Mouse (Mus musculus) mouse trophoblast stem cell (cell line): ENCODE results near the gene Itgb5.

Source experiments
- in situ Hi-C, 2 experiments: fragments of 300-500 bp; cut with MseI, MboI; formaldehyde crosslinking; loops; 2 replicates in 1 of 2; 3 replicates in 1 of 2; pipeline ENCODE4 v1.15.1; 2025

Gene Itgb5

GRCm38 (mm10) chr16:33878041-33878783, 48.7 kb downstream of the Itgb5 start:
- in situ Hi-C loops, result no loop called here

- in situ Hi-C loops, result no loop called here
These were observed 49.6 kb downstream of the Itgb5 start for GRCm38 (mm10) chr16:33879031-33879430.

- in situ Hi-C loops, result no loop called here
These were observed 50.1 kb downstream of the Itgb5 start for GRCm38 (mm10) chr16:33879556-33879955.

GRCm38 (mm10) chr16:33880765-33881164, 51.3 kb downstream of the Itgb5 start:
- in situ Hi-C loops, result no loop called here

GRCm38 (mm10) chr16:33882540-33882939, 53.1 kb downstream of the Itgb5 start:
- in situ Hi-C loops, result no loop called here

GRCm38 (mm10) chr16:33883046-33883975, 53.8 kb downstream of the Itgb5 start:
- in situ Hi-C loops, result no loop called here

GRCm38 (mm10) chr16:33884201-33884600, 54.7 kb downstream of the Itgb5 start:
- in situ Hi-C loops, result no loop called here

DNA sequence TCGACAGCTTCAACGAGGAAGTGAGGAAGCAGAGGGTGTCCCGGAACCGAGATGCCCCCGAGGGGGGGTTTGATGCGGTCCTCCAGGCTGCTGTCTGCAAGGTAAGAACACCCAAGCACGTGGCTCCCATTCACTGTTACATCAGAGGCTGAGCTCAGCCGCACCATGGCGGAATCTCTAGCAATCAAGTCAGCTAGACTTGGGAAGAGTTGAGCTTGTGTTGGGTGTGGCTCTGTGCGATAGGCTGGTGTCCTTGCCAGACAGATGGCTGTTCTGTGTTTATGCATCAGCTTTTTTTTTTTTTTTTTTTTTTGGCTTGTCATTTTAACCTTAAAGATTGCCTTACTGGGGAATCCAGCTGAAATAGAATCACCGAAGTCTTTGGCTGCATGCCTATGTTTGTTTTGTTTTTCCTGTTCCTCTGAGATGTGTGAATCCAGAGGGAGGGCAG, 55.6 kb downstream of the Itgb5 start:
- in situ Hi-C loops, result no loop called here

DNA sequence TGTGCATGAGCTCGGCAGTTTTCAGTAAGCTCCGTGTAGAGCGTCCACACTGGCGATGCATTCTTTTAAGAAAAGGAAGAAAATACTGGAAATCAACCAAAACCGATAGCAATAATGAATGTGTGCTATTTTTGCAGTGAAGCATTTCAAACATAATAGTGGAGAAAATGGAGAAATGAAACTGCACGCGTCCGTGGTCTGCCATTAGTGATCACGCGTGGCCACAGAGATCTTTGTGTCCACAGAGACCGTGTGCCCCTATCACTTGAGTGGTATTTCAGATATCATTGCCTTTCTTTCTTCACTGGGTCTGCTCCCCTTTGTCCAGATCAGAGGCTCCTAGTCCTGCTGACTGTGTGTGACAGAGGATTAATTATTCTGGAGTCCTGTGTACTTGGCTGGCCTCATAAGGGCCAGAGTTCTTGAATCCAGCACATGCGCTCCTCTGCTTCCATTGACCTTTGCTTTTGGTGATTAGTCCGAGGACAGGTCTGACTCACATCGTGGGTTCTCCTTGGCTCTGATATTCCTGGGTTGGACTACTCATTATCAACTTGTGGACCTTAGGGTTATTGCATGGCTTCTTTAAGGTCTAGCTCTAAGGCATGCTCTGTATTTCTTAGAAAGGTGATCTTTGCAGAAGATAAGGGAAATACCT, 56.3 kb downstream of the Itgb5 start:
- in situ Hi-C loops, result no loop called here

- in situ Hi-C loops, result no loop called here
These were observed 57.2 kb downstream of the Itgb5 start for GRCm38 (mm10) chr16:33886665-33887064.

DNA sequence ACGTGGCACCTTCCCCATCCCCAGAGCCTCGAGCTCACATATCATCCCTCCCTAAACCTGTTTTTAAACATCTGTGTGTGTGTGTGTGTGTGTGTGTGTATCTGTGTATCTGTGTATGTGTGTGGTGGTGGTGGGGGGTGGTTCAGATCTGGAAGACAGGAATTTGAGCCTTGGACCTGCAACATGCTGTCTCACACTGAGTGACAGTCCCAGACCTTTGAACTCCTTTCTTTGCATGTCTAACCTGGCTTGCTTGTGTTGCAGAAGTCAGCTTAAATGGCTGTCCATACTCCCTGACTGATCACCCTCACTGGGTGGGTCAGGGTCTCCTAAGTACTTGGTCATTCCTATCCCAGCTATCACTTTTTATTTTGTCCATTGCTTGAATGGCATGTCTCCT, 58.5 kb downstream of the Itgb5 start:
- in situ Hi-C loops, result no loop called here

DNA sequence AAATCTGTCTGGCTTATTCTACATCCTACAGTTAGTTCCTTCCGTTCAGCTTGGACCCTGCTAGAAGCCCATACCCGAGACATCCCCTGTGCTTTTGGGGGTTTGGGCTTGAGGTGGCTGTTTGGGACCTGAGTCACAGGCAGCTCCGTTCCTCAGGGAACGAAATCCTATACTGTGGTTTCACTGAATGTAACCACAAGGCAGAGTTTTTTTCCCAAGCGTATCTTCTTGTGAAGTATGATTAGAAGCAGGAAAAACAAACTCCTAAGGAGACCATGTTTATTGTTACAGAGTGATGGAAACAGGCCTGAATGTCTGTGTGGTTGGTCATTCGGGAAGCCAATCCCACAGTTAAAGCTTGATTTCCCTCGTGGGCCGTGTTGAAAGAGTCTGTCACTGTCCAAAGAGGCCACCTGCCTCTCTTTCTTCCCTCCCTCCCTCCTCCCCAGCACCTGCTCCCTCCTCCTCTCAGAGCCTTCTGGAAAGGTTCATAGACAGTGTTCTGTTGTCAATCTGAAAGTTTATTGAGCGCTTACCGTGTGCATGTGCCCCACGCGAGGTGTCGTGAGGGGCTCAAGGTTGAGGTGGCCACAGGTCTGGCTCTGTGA, 59.6 kb downstream of the Itgb5 start:
- in situ Hi-C loops, result no loop called here

DNA sequence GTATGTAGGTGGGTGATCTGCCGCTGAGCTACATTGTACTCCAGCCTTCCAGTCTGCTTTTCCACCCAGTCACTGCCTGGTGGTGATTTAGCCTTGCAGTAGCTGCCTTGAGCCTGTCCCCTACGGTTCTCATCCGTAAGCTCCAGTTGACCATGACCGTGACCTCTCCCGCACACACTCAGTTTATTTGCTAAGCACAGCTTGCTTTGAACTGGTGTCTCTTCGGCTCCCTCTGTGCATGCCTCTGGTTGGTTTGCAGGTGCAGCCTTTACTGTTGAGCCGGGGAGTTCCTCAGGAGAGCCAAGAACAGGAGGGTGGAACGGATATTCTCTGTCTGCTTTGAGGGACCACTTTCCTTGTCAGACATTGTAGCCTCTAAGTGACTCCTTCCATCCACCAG, 61.6 kb downstream of the Itgb5 start:
- in situ Hi-C loops, result no loop called here

GRCm38 (mm10) chr16:33891561-33892281, 62.3 kb downstream of the Itgb5 start:
- in situ Hi-C loops, result no loop called here

DNA sequence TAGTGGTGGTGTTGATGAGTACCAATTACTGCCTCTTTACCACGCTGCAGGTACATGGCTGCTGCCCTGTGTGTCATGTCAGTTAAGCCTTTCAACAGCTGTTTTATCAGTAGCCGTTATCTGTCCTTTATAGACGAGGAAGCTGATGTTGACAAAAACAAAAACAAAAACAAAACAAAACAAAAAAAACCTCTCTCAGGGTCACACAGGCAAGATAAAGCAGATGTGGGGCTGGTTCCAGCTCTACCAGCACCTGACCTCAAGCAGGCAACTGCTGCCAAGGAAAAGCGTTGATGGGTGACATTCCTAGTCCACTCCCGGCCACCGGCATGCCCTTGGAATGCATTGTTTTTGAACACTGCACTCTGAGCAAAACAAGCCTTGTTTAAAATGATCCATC, 63.1 kb downstream of the Itgb5 start:
- in situ Hi-C loops, result no loop called here

- in situ Hi-C loops, result no loop called here
These were observed 64.3 kb downstream of the Itgb5 start for GRCm38 (mm10) chr16:33893796-33894195.

DNA sequence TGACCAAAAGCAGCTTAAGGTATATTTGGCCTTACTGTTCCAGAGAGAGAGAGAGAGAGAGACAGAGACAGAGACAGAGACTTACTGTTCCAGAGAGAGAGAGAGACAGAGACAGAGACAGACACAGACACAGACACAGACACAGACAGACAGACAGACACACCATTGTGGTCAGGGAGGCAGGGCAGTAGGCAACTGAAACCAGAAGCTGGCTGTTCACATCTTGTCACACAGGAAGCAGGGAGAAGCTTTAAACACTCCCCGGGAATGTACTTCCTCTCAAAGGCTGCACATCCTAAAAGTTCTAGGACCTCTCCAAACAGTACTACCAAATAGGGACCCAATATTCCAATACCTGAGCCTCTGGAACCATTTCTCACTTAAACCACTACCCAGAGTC, 65.0 kb downstream of the Itgb5 start:
- in situ Hi-C loops, result no loop called here

- in situ Hi-C loops, result no loop called here
These were observed 66.2 kb downstream of the Itgb5 start for GRCm38 (mm10) chr16:33895690-33896089.

- in situ Hi-C loops, result no loop called here
These were observed 67.3 kb downstream of the Itgb5 start for GRCm38 (mm10) chr16:33896801-33897200.

DNA sequence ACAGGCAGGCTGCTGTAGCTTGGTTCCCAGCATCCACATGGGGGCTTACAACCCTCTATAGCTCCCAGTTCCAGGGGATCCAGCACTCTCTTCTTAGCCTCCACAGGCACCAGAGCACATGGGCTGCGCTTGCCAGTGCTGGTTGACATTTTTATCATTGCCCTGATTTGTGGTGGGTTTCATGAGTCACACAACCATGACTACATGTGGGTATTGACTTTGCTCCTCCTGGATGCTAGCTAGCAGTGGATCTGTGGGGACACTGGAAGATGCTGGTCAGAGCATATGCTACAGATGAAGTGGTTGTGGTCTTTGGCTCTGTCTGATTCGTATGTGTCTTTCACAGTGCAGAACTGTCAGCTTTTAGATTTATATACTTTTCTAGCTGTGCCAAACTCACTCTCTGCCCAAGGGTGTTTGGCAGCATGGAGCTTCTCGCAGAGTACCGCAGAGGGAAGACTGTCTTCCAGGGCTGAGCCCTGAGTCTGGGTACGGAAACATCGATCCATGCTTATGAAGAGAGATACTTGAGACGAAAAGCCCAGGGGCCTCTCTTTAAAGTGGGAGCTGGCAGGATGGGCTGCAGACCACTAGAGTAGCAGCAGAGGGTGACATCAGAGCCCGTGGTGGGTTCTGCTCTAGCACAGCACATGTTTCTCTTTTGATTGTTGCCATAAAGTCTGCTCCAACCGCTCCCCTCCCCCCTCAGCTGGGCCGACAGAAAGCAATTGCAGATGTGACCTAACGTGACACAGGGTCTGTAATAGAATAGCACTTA, 74.4 kb downstream of the Itgb5 start:
- in situ Hi-C loops, result no loop called here
